Mouse (Mus musculus) lung, embryonic 14.5 days (tissue): ENCODE measurements around the gene Shld1. TPM values are rescaled to one million over a fixed set of nuclear protein-coding genes. Genes with fewer than 3 reads are reported as not detected.

Experiments
- ATAC-seq: fragments of 200-750 bp; cut with Nextera tagmentation; 2 replicates; pipeline ENCODE4 v1.8.0; 2017; ENCODE audit warnings: mild to moderate bottlenecking, moderate TSS enrichment, moderate library complexity; ENCODE audit not compliant: insufficient read depth
- DNase-seq: peaks from one replicate; pipeline ENCODE4 v3.0.0-alpha.2; 2015
- H3K27ac ChIP-seq: fragments of 300-500 bp; sonication (generic); 2 replicates; pipeline ENCODE4 v1.5.1; 2014; ENCODE audit warnings: low read depth, mild to moderate bottlenecking, moderate library complexity
- H3K27me3 ChIP-seq: fragments of 300-500 bp; sonication (generic); 2 replicates; pipeline ENCODE4 v1.6.1; 2014; ENCODE audit warnings: low read length, control low read depth; ENCODE audit not compliant: insufficient read depth
- H3K36me3 ChIP-seq: fragments of 300-500 bp; sonication (generic); 2 replicates; pipeline ENCODE4 v1.6.1; 2014; ENCODE audit warnings: control low read depth; ENCODE audit not compliant: insufficient read depth
- H3K4me1 ChIP-seq: fragments of 300-500 bp; sonication (generic); 2 replicates; pipeline ENCODE4 v1.6.1; 2014; ENCODE audit warnings: antibody characterized with exemption, control low read depth; ENCODE audit not compliant: insufficient read depth
- H3K4me2 ChIP-seq: fragments of 300-500 bp; sonication (generic); 2 replicates; pipeline ENCODE4 v1.6.1; 2014; ENCODE audit warnings: mild to moderate bottlenecking
- H3K4me3 ChIP-seq: fragments of 300-500 bp; sonication (generic); 2 replicates; pipeline ENCODE4 v1.5.1; 2014; ENCODE audit warnings: low read depth, low read length
- H3K9ac ChIP-seq: fragments of 300-500 bp; sonication (generic); 2 replicates; pipeline ENCODE4 v1.6.1; 2014
- H3K9me3 ChIP-seq: fragments of 300-500 bp; sonication (generic); 2 replicates; pipeline ENCODE4 v1.6.1; 2016; ENCODE audit warnings: low read depth, low read length, control low read depth
- CTCF ChIP-seq: IDR thresholded peaks from 2 replicates; pipeline ENCODE4 v1.5.1; 2016; ENCODE audit warnings: antibody characterized with exemption, low read depth
- WGBS: fragments of 180-500 bp; shearing (Covaris S2); extraction: QIAGEN DNeasy Blood & Tissue Kit; methylation state at CpG from one replicate; pipeline ENCODE4 v1.1.7; 2014; 5-methylcytosine and 5-hydroxymethylcytosine counted together
- polyA plus RNA-seq: library from polyadenylated mRNA; unstranded; fragments of >200 nt; fragmentation: Nextera tagmentation; extraction: Ambion mirVana; gene quantifications from 2 replicates; pipeline ENCODE4 v1.2.1, GENCODE M21; 2014

The Shld1 gene
- polyA plus RNA-seq, 1 experiment from 2014 or later: 12.7 TPM

DNA sequence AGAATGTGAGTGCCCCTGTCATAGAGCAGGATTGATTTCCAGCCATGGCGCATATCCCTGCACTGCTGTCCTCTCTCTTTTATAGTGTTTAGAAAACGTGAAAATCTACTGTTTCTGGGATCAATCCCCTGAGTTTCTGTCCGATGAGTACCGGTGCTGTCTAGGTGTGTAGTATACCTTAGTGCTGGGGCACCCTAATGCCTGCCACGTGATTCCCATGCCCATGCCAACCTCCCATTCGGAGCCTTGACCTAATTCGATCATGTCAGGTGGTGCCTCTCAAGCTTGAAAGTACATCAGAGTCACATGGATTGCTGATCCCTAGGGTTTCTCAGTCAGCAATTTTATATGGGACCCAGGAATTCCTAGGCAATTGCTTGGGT lies 107.5 kb downstream of the Shld1 start:
- Histone ChIP-seq H3K27me3 (no peaks in the 10 kb centered on the region), H3K4me2 (no peak overlapping the region), H3K27ac (no peak overlapping the region), H3K36me3 (no peaks in the 10 kb centered on the region), H3K4me3 (no peak overlapping the region), H3K4me1 (no peaks in the 10 kb centered on the region), H3K9me3 (no peaks in the 10 kb centered on the region), H3K9ac (no peak overlapping the region)
- DNase-seq (no peak), ATAC-seq (no peak)
- WGBS: 81% methylated on average over 7 of the region's 7 CpGs
- TF ChIP-seq CTCF: no peak

Other genes with a start within 250 kb of the Shld1 start
- gene Gpcpd1, start 99.2 kb upstream of the Shld1 start, polyA plus RNA-seq: 33.1 and 39.7 TPM in 2 replicates
- 0.14 and 0.28 TPM in 2 replicates for gene Chgb, start 94.3 kb downstream of the Shld1 start, polyA plus RNA-seq
- 29.9 and 33.4 TPM in 2 replicates for gene Trmt6, start 129.1 kb downstream of the Shld1 start, polyA plus RNA-seq
- 15.5 and 17.0 TPM in 2 replicates for gene Mcm8, start 129.2 kb downstream of the Shld1 start, polyA plus RNA-seq
- gene Crls1, start 159.7 kb downstream of the Shld1 start, polyA plus RNA-seq: 28.5 and 28.6 TPM in 2 replicates
- 4.7 and 6.6 TPM in 2 replicates for gene Lrrn4, start 194.0 kb downstream of the Shld1 start, polyA plus RNA-seq